Mouse (Mus musculus) frontal cortex, adult (tissue): Measurements from ENCODE around the gene Rab11a.
"Not testable (repeated sequence)": the region's sequence is repeated elsewhere in the genome, so short reads cannot be mapped to it uniquely, and the experiment has no call there.

Experiments used
- ATAC-seq: cut with Nextera tagmentation; 2 replicates; pipeline ENCODE4 v1.9.2; 2017; ENCODE audit warnings: mild to moderate bottlenecking, moderate library complexity, mixed read lengths; ENCODE audit not compliant: low TSS enrichment

Rab11a gene

DNA sequence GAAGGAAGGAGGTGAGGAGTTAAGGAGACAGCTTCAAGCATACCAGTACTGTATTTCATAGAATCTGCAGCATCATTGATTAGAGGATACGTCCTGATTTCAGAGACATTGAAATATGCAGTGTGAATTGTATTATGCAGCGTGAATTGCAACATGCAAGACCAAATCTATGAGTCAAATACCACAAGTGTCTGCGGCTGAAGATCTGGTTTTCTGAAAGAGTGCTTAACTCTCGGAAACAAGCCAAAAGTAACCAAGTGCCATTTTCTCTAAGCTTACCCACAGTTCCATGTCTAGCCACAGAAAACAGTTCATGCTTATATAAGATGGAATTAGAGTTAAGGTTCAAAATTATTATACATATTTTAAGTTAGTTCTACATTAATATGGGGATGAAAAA is 10.2 kb upstream of the Rab11a start:
- no peak for ATAC-seq

DNA sequence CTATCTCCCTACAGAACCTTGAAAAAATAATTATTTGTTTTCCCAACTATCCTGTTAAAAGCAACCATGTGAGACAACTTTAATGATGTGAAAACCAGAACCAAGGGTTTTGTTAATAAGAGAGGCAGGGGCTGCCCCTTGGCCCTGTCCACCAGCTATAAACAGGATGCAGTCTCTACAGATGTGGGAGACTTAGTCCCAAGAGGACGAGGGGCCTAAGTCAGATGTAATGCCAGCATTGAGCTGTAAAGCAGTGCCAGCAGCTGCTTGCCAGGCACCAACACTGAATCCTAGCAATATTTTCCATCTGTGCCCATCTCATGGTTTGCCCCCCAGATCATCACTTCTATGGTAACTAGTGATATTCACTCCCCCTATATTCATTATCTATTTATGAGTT is 4.9 kb upstream of the Rab11a start:
- ATAC-seq: no peak

DNA sequence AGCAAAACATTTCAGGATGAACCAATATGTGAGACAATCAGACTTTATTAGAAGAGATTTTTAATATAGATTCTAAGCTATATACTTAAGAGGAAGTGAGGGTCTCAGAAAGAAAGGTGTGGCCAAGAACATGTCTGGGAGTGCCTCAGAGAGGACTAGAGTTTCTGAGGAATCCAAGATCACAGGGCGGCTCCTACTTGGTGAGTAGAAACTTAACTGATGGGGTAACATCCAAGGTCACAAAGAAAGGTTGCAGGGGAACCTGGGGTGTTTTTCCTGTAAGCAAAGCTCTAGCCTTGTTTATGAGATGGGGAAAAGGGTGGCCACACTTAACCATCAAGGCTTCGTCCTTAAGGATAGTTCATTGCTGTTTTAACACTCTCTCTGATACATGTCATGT is 1.4 kb upstream of the Rab11a start:
- no peak for ATAC-seq

DNA sequence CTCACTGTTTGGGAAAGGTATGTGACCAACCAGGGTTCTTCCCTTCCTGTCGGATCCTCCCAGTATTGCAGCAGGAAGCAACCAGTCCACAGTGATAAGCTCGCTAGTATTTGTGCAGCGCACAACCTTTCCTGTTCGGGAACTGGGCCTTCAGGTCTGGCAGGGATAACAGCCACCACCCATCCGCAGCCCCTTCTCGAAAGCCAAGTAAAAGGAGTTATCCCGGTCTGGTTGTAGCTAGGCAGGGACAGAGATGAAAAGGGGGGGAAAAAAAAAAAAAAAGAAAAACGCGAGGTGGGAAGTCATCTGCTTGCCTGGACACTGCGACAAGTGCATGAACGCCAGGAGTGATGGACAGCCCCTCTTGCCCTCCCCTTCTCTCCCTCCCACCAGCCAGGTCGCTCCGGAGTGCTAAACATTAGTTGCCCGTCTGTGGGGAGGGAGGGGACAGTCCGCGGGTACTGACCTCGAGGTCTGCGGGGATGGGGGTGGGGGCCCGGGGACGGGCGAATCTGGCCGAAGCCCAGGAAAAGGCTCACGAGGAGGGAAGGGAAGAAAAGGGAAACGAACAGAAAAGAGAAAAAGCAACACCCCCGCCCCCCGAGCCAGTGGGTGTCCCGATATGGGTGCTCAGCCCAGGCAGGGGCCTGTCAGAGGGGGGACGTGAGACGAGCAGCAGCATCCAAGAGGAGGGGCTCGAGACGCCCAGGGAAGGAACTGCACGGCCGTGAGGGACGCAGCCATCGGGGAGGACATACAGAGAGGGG is 736 bp downstream of the Rab11a start:
- ATAC-seq: peak; percentile 78

DNA sequence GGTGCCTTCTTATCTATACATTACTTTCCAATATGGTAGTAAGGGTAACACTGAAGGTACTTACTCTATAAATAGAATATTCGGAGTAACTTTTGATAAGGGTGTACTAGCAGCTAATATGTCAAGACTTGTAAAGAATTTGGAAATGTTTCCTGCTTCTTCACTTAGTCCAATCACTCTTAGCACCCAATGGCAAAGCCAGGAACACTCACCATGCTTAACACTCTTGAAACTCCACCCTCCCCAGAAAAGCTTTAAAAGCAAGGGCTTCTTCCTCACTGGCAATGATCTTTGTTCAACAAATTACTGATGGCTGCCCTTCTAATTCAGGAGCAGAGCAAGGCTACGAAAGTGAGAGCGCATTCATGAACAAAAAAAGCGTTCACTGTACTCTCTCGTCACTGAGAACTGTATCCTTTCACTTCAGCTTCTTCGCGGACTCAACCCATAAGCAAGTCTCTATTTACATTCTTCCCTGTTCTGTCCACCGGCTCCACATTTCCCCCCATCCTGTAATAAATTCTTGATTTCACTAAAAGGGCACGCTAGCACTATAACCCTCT is 1.4 kb downstream of the Rab11a start:
- ATAC-seq: no peak

DNA sequence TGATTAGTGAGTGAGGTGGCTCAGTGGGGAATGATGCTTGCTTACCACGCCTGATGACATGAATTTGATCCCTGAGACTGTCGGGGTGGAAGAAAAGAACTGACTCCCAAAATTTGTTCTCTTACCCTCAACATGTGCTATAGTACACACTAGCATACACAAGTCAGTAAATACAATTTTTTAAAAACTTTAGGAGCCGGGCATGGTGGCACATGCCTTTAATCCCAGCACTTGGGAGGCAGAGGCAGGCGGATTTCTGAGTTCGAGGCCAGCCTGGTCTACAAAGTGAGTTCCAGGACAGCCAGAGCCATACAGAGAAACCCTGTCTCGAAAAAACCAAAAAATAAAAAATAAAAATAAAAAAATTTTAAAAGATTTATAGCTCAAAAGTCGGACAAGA is 2.6 kb downstream of the Rab11a start:
- ATAC-seq: not testable (repeated sequence)

DNA sequence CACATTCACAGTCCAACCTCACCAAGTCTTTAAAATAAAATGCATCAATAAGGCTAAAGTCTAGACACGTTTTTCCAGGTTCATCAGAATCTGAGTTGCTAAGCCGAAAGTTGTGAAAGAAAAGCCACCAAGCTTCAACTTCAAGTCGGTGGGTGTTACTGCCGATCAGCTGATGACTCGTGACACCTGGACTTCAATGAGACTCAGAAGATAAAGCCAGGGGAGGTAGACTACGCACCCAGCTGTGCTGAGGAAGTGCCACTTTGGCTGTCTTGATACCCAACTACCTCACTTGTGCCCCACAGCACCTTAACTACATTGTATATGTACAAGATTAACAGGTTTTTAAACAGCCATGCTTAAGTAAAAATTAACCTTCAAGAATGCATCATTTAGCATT is 3.4 kb downstream of the Rab11a start:
- ATAC-seq: no peak

DNA sequence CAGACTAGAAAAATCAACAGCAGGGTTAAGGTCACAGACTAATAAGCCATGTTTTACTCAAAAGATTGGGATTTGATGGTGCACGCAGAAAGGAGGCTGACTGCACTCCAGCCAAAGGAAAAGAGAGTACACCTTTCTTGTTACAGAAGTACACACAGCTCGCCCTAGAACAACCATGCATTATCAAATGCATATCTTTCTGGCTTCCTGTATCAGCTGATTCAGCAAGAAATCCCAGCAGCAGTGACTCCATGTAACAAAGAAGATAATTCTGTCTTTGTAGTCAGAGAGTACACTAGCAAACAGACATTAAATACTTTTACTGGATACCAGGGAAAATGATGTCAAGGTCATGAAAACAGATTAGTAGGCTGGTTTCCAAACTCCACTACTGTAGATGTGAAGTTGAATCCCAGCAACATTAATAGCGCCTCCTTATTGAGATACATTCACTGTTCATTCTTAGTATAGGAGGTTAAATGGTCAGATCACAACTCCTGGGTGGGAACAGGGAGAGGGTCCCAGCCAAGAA is 6.5 kb downstream of the Rab11a start:
- ATAC-seq: no peak

DNA sequence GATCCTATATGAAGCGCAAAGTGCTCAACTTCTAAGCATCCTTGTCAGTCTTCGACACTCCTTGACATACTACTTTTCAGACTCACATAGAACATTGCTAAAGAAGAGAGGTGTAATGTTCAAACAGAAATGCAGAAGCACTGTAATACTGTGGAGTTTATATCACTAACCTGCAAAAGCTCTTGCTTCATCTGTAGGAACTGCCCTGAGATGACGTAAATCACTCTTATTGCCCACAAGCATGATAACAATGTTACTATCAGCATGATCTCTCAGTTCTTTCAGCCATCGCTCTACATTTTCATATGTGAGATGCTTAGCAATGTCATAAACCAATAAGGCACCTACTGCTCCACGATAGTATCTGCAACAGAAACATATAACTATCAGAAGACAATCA is 11.1 kb downstream of the Rab11a start:
- no peak for ATAC-seq

DNA sequence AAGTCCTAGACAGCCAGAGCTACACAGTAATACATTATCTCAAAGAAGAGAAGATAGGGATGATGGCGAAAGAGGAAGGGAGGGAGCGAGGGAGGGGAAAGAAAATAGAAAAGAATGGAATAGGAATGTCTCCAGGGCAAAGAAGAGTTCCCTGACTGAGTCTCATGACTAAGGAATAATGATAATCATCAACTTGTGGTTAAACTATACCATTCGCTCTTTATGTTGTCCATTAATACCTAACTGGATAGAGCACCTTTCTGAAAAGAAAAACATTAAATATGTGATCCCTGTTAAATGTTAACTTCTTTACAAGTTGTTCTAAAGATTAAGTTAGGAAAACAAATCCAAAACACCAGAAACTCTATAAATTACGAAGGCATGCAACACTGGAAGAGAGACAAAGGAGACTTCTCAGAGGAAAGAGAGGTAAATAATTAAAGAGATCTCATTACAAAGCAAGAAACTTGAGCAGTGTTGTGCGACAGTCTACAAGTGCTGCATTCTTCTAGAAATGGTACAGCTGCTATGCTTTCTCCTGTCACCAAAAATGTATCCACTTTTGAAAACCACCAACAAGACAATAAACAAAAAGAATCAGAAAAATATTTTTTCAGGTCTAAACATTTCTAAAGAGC is 17.9 kb downstream of the Rab11a start:
- no peak for ATAC-seq

DNA sequence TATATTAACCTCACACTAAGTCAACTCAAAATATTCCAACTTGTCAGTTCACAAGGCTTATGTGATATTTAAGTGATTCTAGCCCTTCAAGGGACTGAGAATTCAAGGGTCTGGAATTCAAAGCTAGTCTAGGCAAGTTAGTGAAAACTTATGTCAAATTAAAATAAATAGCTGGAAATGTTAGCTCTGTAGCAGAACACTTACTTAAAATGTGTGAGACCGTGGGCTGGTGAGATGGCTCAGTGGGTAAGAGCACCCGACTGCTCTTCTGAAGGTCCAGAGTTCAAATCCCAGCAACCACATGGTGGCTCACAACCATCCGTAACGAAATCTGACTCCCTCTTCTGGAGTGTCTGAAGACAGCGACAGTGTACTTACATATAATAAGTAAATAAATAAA is 27.3 kb downstream of the Rab11a start:
- ATAC-seq: not testable (repeated sequence)

DNA sequence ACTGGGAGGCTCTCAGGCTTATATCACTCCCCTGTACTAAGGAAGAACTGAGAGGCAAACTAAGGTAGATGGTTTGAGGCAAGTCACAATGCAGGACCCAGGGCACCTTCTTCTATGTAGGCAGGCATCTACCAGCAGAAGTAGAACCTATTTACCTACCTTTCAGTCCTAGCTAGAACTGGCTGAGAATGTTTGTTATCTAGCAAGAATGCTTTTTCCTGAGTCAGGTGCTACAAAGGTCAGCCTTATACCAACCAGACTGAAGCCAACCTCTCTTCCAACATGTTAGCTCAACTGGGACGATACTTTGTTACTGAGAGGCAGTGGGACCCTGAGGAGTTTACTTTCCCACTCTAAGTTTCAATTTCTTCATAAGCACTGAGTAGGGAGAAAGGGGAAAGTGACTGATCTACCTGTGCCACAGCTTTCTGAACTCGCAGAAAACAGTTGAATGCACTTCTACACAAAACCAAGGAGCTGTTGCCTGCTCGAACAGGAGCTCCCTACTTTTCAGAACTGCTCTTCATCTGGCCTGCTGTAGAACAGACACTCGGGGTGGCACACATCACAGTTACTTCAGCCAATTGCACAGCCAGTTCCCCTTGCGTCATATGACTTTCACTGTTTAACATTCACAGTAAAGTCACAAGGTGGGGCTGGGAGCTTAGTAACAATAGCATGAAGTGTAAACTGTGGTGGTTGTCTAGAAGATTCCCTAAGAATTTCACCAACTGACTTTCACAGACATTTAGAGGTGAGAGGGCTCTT is 33.3 kb downstream of the Rab11a start:
- no peak for ATAC-seq

DNA sequence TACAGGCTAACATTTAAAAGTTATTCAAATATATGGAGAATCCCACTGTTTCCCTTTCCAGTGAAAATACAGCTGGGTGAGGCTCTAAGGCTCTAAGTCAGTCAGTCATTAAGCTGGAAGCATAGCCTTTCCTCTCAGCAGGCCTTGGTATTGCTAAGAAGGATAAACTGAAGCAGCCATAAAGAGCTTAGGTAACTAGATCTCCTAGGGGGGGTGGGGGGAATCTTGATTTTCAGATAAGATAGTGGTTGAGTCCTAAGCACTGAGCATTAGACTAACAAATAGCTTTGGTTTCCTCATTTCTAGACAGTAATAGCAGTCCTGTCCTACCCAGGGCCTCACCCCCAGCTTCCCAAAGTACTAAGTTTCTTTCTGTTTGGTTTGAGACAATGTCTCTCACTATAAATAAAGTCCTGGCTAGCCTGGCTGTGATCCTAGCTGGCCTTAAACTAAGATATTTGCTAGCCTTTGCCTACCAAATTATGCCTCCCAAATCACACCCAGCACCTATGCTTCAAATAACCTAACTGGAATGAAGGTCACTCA is 34.1 kb downstream of the Rab11a start:
- ATAC-seq: no peak

DNA sequence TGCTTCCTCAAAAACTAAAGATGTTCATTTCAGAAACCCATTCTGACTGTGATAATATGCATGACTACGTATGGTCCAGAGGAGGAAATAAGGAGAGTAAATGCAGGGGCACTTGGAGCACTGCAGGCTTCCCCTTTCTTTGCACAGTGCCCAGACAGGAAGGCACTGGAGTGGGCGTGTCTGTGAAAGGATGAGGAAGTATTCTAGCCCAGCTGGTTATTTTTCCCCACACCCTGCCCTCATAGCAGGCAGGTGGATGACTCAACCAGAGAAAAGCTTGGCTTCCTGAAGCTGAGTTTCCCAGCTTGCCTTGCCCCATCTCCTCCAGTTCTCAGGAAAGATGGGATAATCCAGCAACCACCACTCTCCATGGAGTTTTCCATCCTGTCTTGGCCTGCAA is 34.6 kb downstream of the Rab11a start:
- ATAC-seq: peak; percentile 78

DNA sequence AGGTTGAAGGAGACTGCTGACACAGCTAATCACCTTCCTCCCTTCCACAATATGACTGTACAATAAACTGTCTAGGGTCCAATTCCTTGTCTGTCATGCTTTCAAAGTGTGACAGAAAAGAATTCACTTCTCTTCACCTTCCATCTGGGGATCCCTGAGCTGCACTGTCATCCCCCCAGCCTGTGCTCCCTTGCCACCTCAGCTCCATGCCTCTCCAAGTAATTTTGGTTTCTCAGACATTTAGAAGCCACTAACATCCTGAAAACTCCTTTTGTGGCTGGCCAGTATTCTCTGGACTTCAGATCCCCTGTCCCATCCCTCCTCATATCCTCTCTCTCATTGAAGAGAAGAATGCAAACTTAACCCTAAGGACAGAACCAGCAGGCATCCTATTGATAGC is 35.2 kb downstream of the Rab11a start:
- no peak for ATAC-seq

DNA sequence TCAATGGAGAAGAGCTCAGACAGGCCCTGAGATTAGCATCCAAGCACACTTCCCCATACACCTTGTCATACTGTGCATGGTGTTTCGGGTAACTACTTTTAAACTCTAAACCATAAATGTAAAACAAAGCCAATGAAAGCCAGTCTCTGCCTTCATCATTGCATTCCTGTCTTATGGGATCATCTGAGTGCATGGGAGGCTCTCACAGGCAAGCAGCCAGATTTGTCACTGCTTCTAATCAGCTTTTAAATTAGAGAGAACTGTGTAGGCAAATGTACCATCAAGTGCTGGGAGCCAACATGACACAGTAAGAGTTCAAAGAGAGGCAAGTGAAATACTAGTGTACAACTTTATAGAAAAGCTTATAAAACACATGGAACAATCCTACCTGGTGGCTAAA is 35.9 kb downstream of the Rab11a start:
- ATAC-seq: peak; percentile 52; the same call in 1 of the 2 replicates

DNA sequence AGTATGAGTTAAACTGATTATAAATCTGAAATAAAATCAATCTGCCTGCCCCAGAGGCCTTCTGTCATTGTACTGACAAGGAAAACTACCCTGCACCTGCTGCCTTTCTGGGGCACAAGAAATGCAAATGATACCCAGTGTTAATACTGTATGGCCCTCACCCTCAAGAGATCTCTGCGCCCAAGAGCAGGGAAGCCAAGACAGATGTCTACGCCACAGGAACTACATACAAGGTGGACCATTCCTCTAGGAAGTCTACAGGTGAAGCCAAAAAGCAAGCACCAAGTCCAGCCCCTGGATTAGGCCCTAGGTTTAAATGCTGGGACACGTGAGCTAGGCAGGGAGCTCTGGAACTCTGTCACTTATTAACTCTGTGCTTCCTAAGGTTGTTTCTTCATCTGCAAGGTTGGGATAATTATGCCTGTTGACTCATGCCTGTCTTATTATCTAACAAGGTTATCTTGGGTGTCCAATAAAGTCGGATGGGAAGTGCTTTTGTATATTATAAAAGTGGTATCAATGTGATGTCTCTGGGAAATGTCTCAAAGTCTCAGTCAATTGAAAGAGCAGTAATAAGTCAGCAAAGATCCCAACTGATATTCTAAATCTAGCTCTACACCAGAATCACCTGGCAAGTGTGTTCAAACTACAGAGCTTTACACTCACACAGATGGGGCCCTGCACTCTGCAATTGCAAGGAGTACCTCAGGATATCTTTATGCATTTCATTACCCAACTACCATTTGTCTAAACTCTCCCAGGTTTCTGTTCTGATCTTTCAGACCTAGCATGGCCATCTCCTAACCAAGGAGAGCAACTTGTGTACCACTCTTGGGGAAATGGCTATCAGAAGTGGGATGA is 36.9 kb downstream of the Rab11a start:
- no peak for ATAC-seq

DNA sequence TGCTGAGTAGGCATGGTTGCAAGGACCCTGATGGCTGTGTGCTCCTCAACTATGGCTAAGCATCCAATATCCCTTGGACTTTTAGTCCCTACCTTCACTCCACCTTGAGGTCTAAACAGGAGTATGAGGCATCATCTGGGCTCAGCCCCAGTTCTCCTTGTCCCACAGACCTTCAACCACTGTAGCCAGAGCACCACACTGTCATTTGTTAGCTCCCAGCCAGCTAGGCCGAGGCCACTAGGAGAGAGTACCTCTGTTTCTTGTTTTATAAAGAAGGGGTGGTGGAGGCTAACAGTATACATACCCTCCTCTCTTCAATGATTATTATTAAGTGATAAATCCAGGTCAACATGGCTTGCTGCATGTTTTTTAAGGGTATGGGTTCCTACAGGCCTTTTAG is 39.0 kb downstream of the Rab11a start:
- no peak for ATAC-seq

DNA sequence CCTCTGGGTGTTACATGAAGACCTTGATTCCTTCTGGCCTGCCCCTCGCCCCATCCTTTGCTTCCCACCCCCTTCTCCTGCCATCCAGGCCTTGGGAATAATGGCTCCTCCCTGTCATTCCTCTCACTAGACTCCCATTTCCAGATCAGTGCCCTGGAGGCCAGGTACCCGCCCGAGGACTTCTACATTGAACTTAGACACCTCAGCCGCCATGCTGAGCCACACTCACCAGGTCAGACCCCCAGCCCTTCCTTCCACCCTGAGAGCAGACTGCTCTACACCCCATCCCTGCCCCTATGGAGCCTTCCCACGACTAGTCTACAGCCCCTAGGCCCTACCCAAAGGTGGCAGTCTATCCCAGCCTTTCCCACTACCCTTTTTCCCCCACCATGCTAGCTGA is 39.9 kb downstream of the Rab11a start:
- no peak for ATAC-seq

DNA sequence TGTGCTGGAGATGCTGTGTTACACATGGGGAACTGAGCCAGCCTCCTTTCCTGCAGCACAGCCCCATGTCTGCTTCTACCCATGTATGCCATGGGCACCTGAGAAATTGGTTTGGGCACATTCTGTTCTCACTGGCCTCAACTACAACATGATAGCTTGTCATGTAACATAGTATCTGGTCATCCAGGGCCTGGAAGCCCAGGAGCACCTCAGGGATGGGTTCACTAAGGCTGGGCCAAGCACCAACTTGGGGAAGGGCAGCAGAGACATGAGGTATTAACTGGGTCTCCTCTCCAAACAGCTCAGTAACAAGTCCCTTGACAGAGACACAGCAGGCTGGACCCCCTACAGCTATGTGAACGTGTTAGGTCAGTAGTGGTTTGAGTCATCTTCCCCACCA is 40.6 kb downstream of the Rab11a start:
- no peak for ATAC-seq

DNA sequence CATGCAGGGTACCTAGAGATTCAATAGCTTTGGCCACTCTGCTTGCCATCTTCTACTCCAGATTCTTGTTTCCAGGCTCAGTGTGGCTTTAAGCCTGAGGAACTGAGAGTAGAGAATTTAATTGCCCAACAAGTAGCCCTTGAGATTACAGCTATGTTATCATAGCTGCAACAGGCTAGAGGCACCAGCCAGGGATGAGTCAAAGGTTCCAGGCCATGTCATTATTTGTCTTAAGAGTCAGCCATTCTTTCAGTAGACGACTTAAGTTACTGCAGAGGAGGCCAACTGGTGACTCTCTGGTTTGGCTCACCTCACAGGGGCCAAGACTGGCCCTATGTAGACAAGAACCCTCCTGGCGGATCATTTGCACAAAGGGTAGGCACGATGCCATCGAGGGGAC is 41.2 kb downstream of the Rab11a start:
- ATAC-seq: no peak
